Mouse (Mus musculus): ENCODE results near the gene 4933415A04Rik.

- TF ChIP-seq ZNF384 (IDR thresholded peaks at IDR 0.05; ENCODE audit: low read depth, low read length) (no peak), CHD2 (IDR thresholded peaks at IDR 0.05; ENCODE audit: low read depth, low read length) (no peak)
Observed at GRCm38 (mm10) chr11:43546678-43547077, 40.2 kb upstream of the 4933415A04Rik start.
